Comparison of ENCODE assay signal across 11 mouse cellular contexts in genomic region chr11:82139492-82140094, GRCm38 (mm10). TPM values are rescaled to one million over a fixed set of nuclear protein-coding genes. Genes with fewer than 3 reads are reported as not detected.
DNase-seq lines count a peak whose midpoint lies in the region; ATAC-seq and TF ChIP-seq lines count a peak whose summit lies in the region.
"Had no signal": no experiment of that assay in that cellular context is flagged by ENCODE, and none has a peak within 500 bp of the region (broad histone marks: within the 10 kb centered on the region; RNA-seq: fewer than 3 reads in every experiment).

No protein-coding gene starts in this region.

- TF ChIP-seq CTCF in intestine, postnatal 0 days (IDR thresholded peaks at IDR 0.05; ENCODE audit: low read depth), result no peak

- no peaks in the 10 kb centered on the region for H3K9me3 ChIP-seq in intestine, embryonic 14.5 days (ENCODE audit: control insufficient read depth, low read length)
- no peaks in the 10 kb centered on the region for H3K9me3 ChIP-seq in intestine, postnatal 0 days (ENCODE audit: control insufficient read depth)
- H3K9me3 ChIP-seq in forebrain, embryonic 15.5 days, result no peaks in the 10 kb centered on the region

- no peaks in the 10 kb centered on the region for H3K36me3 ChIP-seq in intestine, embryonic 14.5 days (ENCODE audit: control insufficient read depth, insufficient read depth, low read length)
- H3K36me3 ChIP-seq in intestine, postnatal 0 days (ENCODE audit: control insufficient read depth, insufficient read depth), result no peaks in the 10 kb centered on the region
- H3K36me3 ChIP-seq in macrophage (ENCODE audit: inconsistent target), result no peaks in the 10 kb centered on the region
- H3K36me3 ChIP-seq in forebrain, embryonic 15.5 days, result no peaks in the 10 kb centered on the region

- H3K4me3 ChIP-seq in intestine, embryonic 14.5 days (ENCODE audit: low read depth, low read length), result no peak overlapping the region
- no peak overlapping the region for H3K4me3 ChIP-seq in intestine, postnatal 0 days (ENCODE audit: low read depth, low read length)
- no peak overlapping the region for H3K4me3 ChIP-seq in macrophage (ENCODE audit: inconsistent target)
- no peak overlapping the region for H3K4me3 ChIP-seq in forebrain, embryonic 15.5 days

- no peak overlapping the region for H3K4me2 ChIP-seq in intestine, embryonic 14.5 days (ENCODE audit: low read length)
- no peak overlapping the region for H3K4me2 ChIP-seq in intestine, postnatal 0 days (replicated peaks; ENCODE audit: low read depth)
- no peak overlapping the region for H3K4me2 ChIP-seq in forebrain, embryonic 15.5 days (replicated peaks)

- no peaks in the 10 kb centered on the region for H3K27me3 ChIP-seq in intestine, embryonic 14.5 days (replicated peaks; ENCODE audit: control insufficient read depth, insufficient read depth, low read length)
- no peaks in the 10 kb centered on the region for H3K27me3 ChIP-seq in intestine, postnatal 0 days (replicated peaks; ENCODE audit: control insufficient read depth, insufficient read depth, low read length)
- no peaks in the 10 kb centered on the region for H3K27me3 ChIP-seq in forebrain, embryonic 15.5 days

- no peaks in the 10 kb centered on the region for H3K79me2 ChIP-seq in macrophage (ENCODE audit: inconsistent target)

- H3K9ac ChIP-seq in intestine, embryonic 14.5 days (ENCODE audit: low read length), result no peak overlapping the region
- H3K9ac ChIP-seq in intestine, postnatal 0 days (ENCODE audit: low read depth, low read length), result no peak overlapping the region
- no peak overlapping the region for H3K9ac ChIP-seq in forebrain, embryonic 15.5 days (replicated peaks)

- peak overlapping the region; percentile 54 for H3K27ac ChIP-seq in intestine, embryonic 14.5 days (ENCODE audit: low read depth)
- no peak overlapping the region for H3K27ac ChIP-seq in intestine, postnatal 0 days (ENCODE audit: low read depth, low read length)
- peak overlapping the region; percentile 55 for H3K27ac ChIP-seq in macrophage
- H3K27ac ChIP-seq in forebrain, embryonic 15.5 days (replicated peaks), result no peak overlapping the region

- no peak; the same call in 1 of the 2 replicates for ATAC-seq in intestine, embryonic 14.5 days (replicated peaks; ENCODE audit: low FRiP score, low TSS enrichment, low read depth)
- ATAC-seq in intestine, postnatal 0 days, result no peak
- no peak for ATAC-seq in forebrain, embryonic 15.5 days (replicated peaks)

- H3K4me1 ChIP-seq in intestine, embryonic 14.5 days (replicated peaks; ENCODE audit: control insufficient read depth, insufficient read depth, low read length), result peaks cover 7% of the 10 kb centered on the region; the same call in 1 of the 2 replicates
- no peaks in the 10 kb centered on the region for H3K4me1 ChIP-seq in intestine, postnatal 0 days (replicated peaks; ENCODE audit: control insufficient read depth, insufficient read depth, low read length)
- H3K4me1 ChIP-seq in forebrain, embryonic 15.5 days, result no peaks in the 10 kb centered on the region

- peak; percentile 54 for DNase-seq in intestine, embryonic 14.5 days (ENCODE audit: low spot score)
- peak; percentile 94 for DNase-seq in adipocyte (ENCODE audit: low spot score)
- peak; percentile 92 for DNase-seq in fibroblast of lung, adult 2 months (ENCODE audit: low read depth)
- DNase-seq in ovary, postnatal 10 days (ENCODE audit: low spot score), result no peak
- no peak for DNase-seq in retina, postnatal 1 day
- DNase-seq: cerebellum, adult 8-10 months; left cerebral cortex, postnatal 4 days had no signal

- WGBS in intestine, embryonic 14.5 days, result 16% methylated on average over 7 of the region's 7 CpGs
- 26% methylated on average over 7 of the region's 7 CpGs for WGBS in intestine, postnatal 0 days
- 49% methylated on average over 7 of the region's 7 CpGs for WGBS in macrophage (ENCODE audit: missing documents)
- WGBS in forebrain, embryonic 15.5 days, result 79% methylated on average over 7 of the region's 7 CpGs

RNA-seq across cellular contexts. Expression of gene Ccl8, which starts 24.6 kb away (rescaled TPM):
- polyA plus RNA-seq in intestine, embryonic 14.5 days (2014; fragmentation: Nextera tagmentation; extraction: Ambion mirVana), result not detected in 2 replicates
- polyA plus RNA-seq in intestine, postnatal 0 days (2015; fragmentation: Nextera tagmentation; extraction: Ambion mirVana), result not detected in 2 replicates
- total RNA-seq in macrophage (2018; cell fraction: chromatin; rRNA removed), result 10 to 100 TPM in 7 of 26 experiments, 1 to 10 TPM in 10, not detected in 9; 2.5 to 36.0 (median 8.0) TPM
- 100 to 1,000 TPM in 13 of 26 experiments, 10 to 100 TPM in 13; 17.8 to 583 (median 120) TPM for total RNA-seq in macrophage (2018; cell fraction: cytosol; rRNA removed)
- total RNA-seq in macrophage (2018; cell fraction: nucleus; rRNA removed), result 100 to 1,000 TPM in 9 of 26 experiments, 10 to 100 TPM in 9, 1 to 10 TPM in 8; 3.1 to 229 (median 43.6) TPM
- 26.9 to 107 TPM (median 52.2 TPM) in 3 replicates for polyA plus RNA-seq in macrophage (2018)
- polyA plus RNA-seq in forebrain, embryonic 15.5 days (2015; fragmentation: Nextera tagmentation; extraction: Ambion mirVana), result not detected in 2 replicates
- total RNA-seq: hematopoietic stem cell, adult 5-6 weeks; left cerebral cortex, postnatal 4 days had no signal

RNA-seq across cellular contexts. Expression of gene Ccl12, which starts 37.9 kb away (rescaled TPM):
- polyA plus RNA-seq in intestine, embryonic 14.5 days (2014; fragmentation: Nextera tagmentation; extraction: Ambion mirVana), result 5.0 and 6.0 TPM in 2 replicates
- polyA plus RNA-seq in intestine, postnatal 0 days (2015; fragmentation: Nextera tagmentation; extraction: Ambion mirVana), result 1.9 TPM in 2 replicates
- total RNA-seq in macrophage (2018; cell fraction: chromatin; rRNA removed), result 10 to 100 TPM in 22 of 26 experiments, 1 to 10 TPM in 2, not detected in 2; 4.0 to 76.7 (median 26.0) TPM
- total RNA-seq in macrophage (2018; cell fraction: cytosol; rRNA removed), result 100 to 1,000 TPM in 20 of 26 experiments, 10 to 100 TPM in 6; 24.2 to 666 (median 218) TPM
- total RNA-seq in macrophage (2018; cell fraction: nucleus; rRNA removed), result 100 to 1,000 TPM in 20 of 26 experiments, 10 to 100 TPM in 5, 1 to 10 TPM in 1; 3.8 to 319 (median 174) TPM
- 18.8 to 288 TPM (median 76.0 TPM) in 3 replicates for polyA plus RNA-seq in macrophage (2018)
- 0.64 and 0.83 TPM in 2 replicates for polyA plus RNA-seq in forebrain, embryonic 15.5 days (2015; fragmentation: Nextera tagmentation; extraction: Ambion mirVana)
- total RNA-seq: hematopoietic stem cell, adult 5-6 weeks had no signal

Comparison
In these comparisons a context has a peak if more than half of its experiments do, and no peak if none do; other contexts are left out.
1. H3K27ac ChIP-seq: peak in intestine, embryonic 14.5 days (single experiment) and macrophage (single experiment); none in intestine, postnatal 0 days (single experiment) and forebrain, embryonic 15.5 days (single experiment).
2. DNase-seq: peak in intestine, embryonic 14.5 days (single experiment), adipocyte (single experiment) and fibroblast of lung, adult 2 months (single experiment); none in ovary, postnatal 10 days (single experiment) and retina, postnatal 1 day (single experiment).
3. RNA of gene Ccl8, which starts 24.6 kb away (polyA plus RNA-seq): 26.9 to 107 TPM in macrophage; not detected in intestine, postnatal 0 days, not detected in intestine, embryonic 14.5 days and not detected in forebrain, embryonic 15.5 days; every median in the first group is over 10 times any median in the second.